Mouse (Mus musculus) heart, adult 10 weeks (tissue): ENCODE data around the gene Mrc2. TPM values are rescaled to one million over a fixed set of nuclear protein-coding genes. Genes with fewer than 3 reads are reported as not detected.

ENCODE experiments used
- polyA plus RNA-seq: library from polyadenylated mRNA; stranded (reverse); fragments of 350-450 nt; fragmentation: Illumina TruSeq; extraction: RNeasy Lipid Tissue Mini Kit (QIAGEN cat#74804); gene quantifications from one replicate; pipeline ENCODE4 v1.2.3, GENCODE M21; 2014; ENCODE audit warnings: low read depth, low replicate concordance

Mrc2 gene
- 10.8 TPM for polyA plus RNA-seq

DNA sequence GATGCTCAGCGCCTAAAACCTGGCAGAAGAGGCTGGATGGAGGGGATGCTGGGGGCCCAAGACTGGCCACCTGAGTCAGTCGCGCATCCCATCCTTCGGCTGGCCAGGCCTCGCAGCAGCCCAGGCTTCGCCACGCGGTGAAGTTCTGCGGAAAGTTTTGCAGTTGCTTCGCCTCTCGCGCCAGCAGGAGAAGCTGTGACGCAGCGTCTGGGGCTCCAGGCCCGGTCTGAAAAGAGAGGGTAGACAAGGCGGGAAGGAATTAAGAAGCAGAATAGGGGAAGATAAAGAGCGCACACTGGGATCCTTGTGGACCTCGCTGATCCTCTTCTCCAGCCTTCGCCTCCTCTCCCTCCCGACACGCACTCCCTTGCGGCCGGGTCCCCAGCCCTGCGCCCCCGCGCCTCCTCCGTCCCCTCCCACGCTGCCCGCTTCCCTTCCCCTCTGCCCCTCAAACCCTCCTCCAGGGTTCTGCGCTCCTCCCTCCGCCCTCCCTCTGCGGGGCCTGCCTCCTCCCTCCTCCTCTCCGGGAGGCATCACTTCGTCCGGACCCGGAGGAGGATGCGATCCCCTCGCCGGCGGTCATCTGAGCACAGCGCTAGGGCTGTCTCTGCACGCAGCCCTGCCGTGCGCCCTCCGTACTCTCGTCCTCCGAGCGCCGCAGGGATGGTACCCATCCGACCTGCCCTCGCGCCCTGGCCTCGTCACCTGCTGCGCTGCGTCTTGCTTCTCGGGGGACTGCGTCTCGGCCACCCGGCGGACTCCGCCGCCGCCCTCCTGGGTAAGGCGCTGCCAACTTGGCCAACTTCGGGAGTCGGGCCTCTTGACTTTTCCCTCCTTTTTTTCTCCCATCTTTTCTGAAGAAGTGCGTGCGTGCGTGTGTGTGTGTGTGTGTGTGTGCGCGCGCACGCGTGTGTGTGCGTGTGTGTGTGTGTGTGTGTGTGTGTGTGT lies at the start of gene Mrc2:
TSS of gene Mrc2 (plus strand) at position 520 of the 948 bp plus-strand sequence.

Other genes starting within 250 kb of the Mrc2 start
- gene Efcab3, start 229.1 kb upstream of the Mrc2 start, polyA plus RNA-seq: not detected
- 12.8 TPM for gene Mettl2, start 166.2 kb upstream of the Mrc2 start, polyA plus RNA-seq
- gene Gm10842, start 145.8 kb upstream of the Mrc2 start, polyA plus RNA-seq: not detected
- 30.5 TPM for gene Tlk2, start 113.8 kb upstream of the Mrc2 start, polyA plus RNA-seq
- gene March10, start 164.1 kb downstream of the Mrc2 start, polyA plus RNA-seq: not detected